Mouse (Mus musculus) left cerebral cortex, adult 18-20 months (tissue): Measurements from ENCODE around the gene Tshz2. TPM values are rescaled to one million over a fixed set of nuclear protein-coding genes. Genes with fewer than 3 reads are reported as not detected.

Experiments used
- DNase-seq, 2 experiments: peaks; one replicate each; pipeline ENCODE4 v3.0.0; 2021 to 2022; ENCODE audit warnings: low spot score in 2 of 2, mixed read lengths in 1 of 2
- total RNA-seq, 2 experiments: library from RNA; stranded (reverse); gene quantifications; 2 replicates each; pipeline ENCODE4 v1.2.3; 2021

Tshz2 gene
- total RNA-seq, 2 experiments from 2014 or later, result 37.5 to 41.2 TPM

- DNase-seq, result no peak
Observed at GRCm38 (mm10) chr2:170033219-170033618, 400.4 kb downstream of the Tshz2 start.

GRCm38 (mm10) chr2:170034794-170035193 is 402.0 kb downstream of the Tshz2 start:
- no peak for DNase-seq

DNA sequence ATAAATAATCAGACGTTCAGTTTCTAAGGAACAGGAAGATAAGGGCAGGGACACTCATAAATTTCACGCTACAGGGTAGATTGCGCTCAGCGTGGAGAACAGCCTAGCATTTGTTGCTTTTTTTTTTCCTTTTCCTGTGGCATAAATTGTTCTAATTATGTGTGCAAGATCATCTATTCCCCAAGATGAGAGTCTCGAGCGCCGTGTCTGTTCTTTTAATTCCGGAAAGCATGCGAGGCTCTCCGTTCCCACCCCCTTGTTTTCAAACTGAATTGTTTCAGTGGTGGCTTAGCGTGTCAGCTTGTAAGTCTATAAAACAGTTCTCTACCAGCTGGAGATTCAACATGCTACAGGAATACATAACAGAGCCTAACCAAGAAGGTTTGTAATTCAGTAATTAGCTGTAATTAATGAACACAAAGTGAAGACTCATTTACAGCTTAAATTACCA is 404.0 kb downstream of the Tshz2 start:
- DNase-seq, result no peak

- no peak for DNase-seq
Observed at GRCm38 (mm10) chr2:170037346-170037745, 404.5 kb downstream of the Tshz2 start.

- DNase-seq, result no peak
Observed at GRCm38 (mm10) chr2:170039772-170040171, 407.0 kb downstream of the Tshz2 start.

GRCm38 (mm10) chr2:170041101-170041500 is 408.3 kb downstream of the Tshz2 start:
- DNase-seq, result no peak

GRCm38 (mm10) chr2:170042471-170043213 is 409.8 kb downstream of the Tshz2 start:
- DNase-seq, result no peak

DNA sequence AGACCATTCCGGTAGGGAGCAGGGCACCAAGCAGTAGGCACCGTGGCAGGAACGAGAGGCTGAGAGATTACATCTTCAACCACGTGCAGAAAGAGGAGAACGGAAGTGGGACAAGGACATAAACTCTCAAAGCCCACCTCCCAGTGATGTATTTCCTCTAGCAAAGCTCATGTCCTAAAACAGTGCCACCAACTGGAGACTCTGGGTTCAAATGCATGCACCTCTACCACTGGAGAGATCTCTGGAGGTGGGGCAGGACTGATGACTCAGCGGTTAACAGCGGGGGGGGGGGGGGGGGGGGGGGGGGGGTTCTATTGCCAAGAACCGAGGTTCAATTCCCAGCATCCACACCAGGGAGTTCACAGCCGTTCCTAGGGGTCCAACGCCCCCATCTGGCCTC is 410.5 kb downstream of the Tshz2 start:
- no peak for DNase-seq

DNA sequence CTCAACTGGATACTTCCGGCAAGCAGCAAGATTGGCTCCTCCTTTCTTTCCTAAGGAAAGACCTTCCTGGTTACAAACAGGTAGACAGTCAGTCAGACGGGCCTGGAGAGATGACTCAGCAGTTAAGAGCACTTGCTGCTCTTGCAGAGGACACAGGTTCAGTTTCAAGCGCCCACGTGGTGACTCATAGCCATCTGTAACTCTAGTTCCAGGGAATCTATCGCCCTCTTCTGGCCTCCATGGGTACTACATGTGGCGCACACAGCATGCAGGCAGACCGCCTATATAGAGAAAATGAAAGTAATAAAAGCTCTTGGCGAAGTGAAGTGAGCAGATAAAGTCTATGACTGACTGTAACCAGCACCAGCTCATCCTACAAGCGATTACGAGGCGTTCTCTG is 413.1 kb downstream of the Tshz2 start:
- DNase-seq, result no peak

GRCm38 (mm10) chr2:170046371-170047145 is 413.7 kb downstream of the Tshz2 start:
- no peak for DNase-seq

- DNase-seq, result no peak
Observed at GRCm38 (mm10) chr2:170048831-170049230, 416.0 kb downstream of the Tshz2 start.

DNA sequence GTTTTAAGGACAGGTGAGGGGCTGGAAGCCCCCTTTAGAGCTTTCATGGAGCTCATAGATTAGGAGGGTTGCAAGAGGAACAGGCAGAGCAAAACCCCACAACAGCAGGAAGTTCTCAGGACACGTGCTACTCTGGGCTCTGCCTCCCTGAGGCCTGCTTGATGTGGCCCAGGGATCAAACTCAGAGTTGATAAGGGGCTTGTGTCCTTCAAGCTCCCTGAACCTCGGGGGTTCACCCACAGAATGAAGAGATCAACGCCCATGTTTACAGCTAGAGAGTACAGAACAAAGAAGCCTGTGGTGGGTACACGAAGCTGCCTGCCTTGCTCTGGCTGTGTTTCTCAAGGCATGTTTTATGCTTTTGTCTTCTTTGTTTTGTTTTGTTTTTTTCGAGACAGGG is 417.8 kb downstream of the Tshz2 start:
- no peak for DNase-seq

GRCm38 (mm10) chr2:170051441-170051840 is 418.6 kb downstream of the Tshz2 start:
- no peak for DNase-seq

DNA sequence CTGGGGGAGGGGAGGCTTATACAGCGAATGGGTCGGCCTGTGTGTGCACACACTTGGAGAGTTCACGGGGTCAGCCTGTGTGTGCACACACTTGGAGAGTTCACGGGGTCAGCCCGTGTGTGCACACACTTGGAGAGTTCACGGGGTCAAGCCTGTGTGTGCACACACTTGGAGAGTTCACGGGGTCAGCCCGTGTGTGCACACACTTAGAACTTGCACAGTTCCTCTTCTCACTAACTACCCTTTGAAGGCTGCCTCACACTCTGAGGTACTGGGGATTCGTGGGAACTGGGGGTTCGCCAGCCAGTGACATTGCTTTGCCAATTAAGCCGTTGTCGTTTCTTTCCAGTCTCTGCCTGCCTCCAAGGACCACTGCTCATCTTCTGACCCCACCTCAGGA is 422.1 kb downstream of the Tshz2 start:
- no peak for DNase-seq

GRCm38 (mm10) chr2:170055413-170055812 is 422.6 kb downstream of the Tshz2 start:
- DNase-seq, result peak in 1 of 2 experiments; percentile 13

DNA sequence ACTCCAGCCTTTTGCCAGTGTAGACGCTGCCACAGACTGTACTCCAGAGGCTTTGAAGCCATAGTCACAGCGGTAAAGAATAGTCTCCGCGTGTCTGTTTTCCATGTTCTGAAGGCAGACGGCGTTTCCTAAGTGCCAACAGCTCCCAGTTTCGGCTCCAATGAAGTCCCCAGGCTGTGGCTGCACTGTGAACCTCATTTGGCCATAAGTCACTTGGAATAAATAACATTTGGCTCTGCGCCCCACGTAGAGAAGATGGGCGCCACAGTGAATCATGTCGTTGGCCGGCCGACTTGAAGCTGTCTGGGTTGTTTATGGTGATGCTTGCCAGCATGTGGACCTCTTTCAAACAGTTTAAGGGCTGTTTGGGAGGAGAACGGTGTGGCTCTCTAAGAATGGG is 426.0 kb downstream of the Tshz2 start:
- DNase-seq, result no peak

- DNase-seq, result no peak
Observed at GRCm38 (mm10) chr2:170060066-170060465, 427.3 kb downstream of the Tshz2 start.

GRCm38 (mm10) chr2:170062378-170062777 is 429.6 kb downstream of the Tshz2 start:
- no peak for DNase-seq

DNA sequence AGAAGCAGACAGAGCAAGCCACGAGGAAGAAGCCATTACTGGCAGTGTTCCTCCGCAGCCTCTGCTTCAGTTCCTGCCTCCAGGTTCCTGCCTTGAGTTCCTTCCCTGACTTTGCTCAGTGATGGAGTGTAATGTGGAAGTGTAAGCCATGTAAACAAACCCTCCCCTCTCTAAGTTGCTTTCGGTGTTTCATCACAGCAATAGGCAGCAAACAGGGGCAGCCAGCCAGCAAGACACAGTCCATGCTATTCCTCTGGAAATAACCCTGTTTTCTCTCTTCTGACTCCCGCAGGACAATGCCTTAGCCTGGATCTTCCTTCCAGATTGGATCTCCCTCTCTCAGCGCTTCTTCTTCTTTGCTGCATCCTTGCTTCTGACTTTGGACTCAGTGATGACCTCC is 437.2 kb downstream of the Tshz2 start:
- no peak for DNase-seq

- no peak for DNase-seq
Observed at GRCm38 (mm10) chr2:170070641-170071241, 437.9 kb downstream of the Tshz2 start.

- DNase-seq, result no peak
Observed at GRCm38 (mm10) chr2:170076941-170077490, 444.2 kb downstream of the Tshz2 start.

- no peak for DNase-seq
Observed at GRCm38 (mm10) chr2:170078041-170078440, 445.2 kb downstream of the Tshz2 start.
